Mouse (Mus musculus) cerebellum, adult 2 months (tissue): ENCODE results near the gene Ush1g. TPM values are rescaled to one million over a fixed set of nuclear protein-coding genes. Genes with fewer than 3 reads are reported as not detected.

Source experiments
- DNase-seq, 2 experiments: peaks; one replicate each; pipeline ENCODE4 v3.0.0; 2021
- H3K27ac ChIP-seq: fragments of 200-500 bp; 2 replicates; pipeline ENCODE4 v1.5.1; 2012; ENCODE audit warnings: low read length, control low read depth, inconsistent platforms; ENCODE audit not compliant: insufficient read depth
- H3K27me3 ChIP-seq: fragments of 200-500 bp; 2 replicates; pipeline ENCODE4 v1.6.1; 2012; ENCODE audit warnings: inconsistent platforms, mild to moderate bottlenecking, low read length, moderate library complexity; ENCODE audit not compliant: control insufficient read depth, insufficient read depth
- H3K4me1 ChIP-seq: fragments of 200-500 bp; 2 replicates; pipeline ENCODE4 v1.6.1; 2011; ENCODE audit warnings: low read length; ENCODE audit not compliant: control insufficient read depth, insufficient read depth
- H3K4me3 ChIP-seq: fragments of 200-500 bp; replicated peaks from 2 replicates; pipeline ENCODE3; 2011; ENCODE audit warnings: mild to moderate bottlenecking, low read depth, low read length, control low read depth; ENCODE audit not compliant: insufficient read depth
- CTCF ChIP-seq: fragments of 200-500 bp; IDR thresholded peaks from 2 replicates; pipeline ENCODE4 v1.5.1; 2011; ENCODE audit warnings: low read depth, mild to moderate bottlenecking, control low read depth, low read length, moderate library complexity, borderline replicate concordance; ENCODE audit not compliant: insufficient read depth
- POLR2A ChIP-seq: fragments of 200-500 bp; IDR thresholded peaks from 2 replicates; pipeline ENCODE4 v1.6.1; 2011; ENCODE audit warnings: low read length, control low read depth, borderline replicate concordance; ENCODE audit not compliant: insufficient read depth
- WGBS: fragments of 180-500 bp; shearing (Covaris S2); methylation state at CpG from one replicate; pipeline ENCODE4 v1.1.7; 2018; 5-methylcytosine and 5-hydroxymethylcytosine counted together
- polyA plus RNA-seq: library from polyadenylated mRNA; depleted of rRNA; stranded (reverse); fragments of >200 nt; gene quantifications from 2 replicates; pipeline ENCODE4 v1.2.3, GENCODE M21; 2012

The Ush1g gene
- polyA plus RNA-seq, 1 experiment: 1.4 TPM

DNA sequence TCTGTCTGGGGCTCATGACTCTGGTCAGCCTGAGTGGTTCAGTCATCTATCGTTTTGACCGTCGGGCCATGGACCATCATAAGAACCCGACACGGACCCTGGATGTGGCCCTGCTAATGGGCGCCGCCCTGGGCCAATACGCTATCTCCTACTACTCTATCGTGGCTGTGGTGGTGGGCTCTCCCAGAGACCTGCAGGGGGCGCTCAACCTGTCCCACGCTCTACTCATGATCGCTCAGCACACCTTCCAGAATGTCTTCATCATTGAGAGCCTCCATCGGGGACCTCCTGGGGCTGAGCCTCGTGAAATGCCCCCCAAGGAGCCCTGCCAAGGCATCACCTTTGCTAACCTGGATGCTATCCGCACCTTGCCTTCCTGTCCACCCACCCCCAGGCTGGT, 7.5 kb upstream of the Ush1g start:
- TF ChIP-seq POLR2A: no peak
- no peak for TF ChIP-seq CTCF
- no peak overlapping the region for H3K27ac ChIP-seq
- H3K4me3 ChIP-seq: no peak overlapping the region
- no peak for DNase-seq
- no peaks in the 10 kb centered on the region for H3K4me1 ChIP-seq
- WGBS: 71% methylated on average over 15 of the region's 15 CpGs
- H3K27me3 ChIP-seq: no peaks in the 10 kb centered on the region

DNA sequence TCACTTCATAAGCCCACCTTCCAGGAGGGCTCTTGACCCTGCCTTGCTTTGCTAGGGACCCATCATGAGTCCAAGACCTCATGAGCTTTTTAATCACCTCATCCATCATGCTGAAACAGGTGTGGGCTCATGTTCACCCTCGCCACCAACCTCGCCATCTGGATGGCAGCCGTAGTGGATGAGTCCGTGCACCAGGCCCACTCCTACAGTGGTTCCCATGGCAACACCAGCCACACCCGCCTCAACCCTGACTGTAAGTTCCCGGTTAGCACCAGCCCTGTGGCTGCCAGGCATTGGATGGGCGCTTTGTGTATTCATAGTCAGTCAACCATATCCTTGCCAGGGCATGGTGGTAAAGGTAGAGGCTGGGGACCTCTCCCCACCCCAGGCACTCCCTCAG, 4.9 kb upstream of the Ush1g start:
- Histone ChIP-seq H3K27me3 (no peaks in the 10 kb centered on the region), H3K27ac (no peak overlapping the region), H3K4me1 (peaks cover 3% of the 10 kb centered on the region), H3K4me3 (no peak overlapping the region)
- TF ChIP-seq POLR2A (no peak), CTCF (no peak)
- no peak for DNase-seq
- WGBS: 44% methylated on average over 7 of the region's 7 CpGs

DNA sequence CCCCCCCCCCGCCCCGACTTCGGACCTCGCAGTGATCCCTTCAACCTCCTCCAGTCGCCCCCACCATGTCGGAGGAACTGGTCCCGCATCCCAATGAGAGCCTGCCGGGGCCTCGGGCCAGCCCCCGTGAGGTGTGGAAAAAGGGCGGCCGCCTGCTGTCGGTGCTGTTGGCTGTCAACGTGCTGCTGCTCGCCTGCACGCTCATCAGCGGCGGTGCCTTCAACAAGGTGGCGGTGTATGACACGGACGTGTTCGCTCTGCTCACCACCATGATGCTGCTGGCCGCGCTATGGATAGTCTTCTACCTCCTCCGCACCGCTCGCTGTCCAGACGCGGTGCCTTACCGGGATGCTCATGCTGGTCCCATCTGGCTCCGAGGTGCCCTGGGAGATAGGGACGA, 1.5 kb upstream of the Ush1g start:
- H3K27ac ChIP-seq: no peak overlapping the region
- peaks cover 10% of the 10 kb centered on the region for H3K4me1 ChIP-seq
- no peaks in the 10 kb centered on the region for H3K27me3 ChIP-seq
- no peak overlapping the region for H3K4me3 ChIP-seq
- 12% methylated on average over 32 of the region's 32 CpGs for WGBS
- DNase-seq: no peak
- TF ChIP-seq CTCF (no peak), POLR2A (no peak)

DNA sequence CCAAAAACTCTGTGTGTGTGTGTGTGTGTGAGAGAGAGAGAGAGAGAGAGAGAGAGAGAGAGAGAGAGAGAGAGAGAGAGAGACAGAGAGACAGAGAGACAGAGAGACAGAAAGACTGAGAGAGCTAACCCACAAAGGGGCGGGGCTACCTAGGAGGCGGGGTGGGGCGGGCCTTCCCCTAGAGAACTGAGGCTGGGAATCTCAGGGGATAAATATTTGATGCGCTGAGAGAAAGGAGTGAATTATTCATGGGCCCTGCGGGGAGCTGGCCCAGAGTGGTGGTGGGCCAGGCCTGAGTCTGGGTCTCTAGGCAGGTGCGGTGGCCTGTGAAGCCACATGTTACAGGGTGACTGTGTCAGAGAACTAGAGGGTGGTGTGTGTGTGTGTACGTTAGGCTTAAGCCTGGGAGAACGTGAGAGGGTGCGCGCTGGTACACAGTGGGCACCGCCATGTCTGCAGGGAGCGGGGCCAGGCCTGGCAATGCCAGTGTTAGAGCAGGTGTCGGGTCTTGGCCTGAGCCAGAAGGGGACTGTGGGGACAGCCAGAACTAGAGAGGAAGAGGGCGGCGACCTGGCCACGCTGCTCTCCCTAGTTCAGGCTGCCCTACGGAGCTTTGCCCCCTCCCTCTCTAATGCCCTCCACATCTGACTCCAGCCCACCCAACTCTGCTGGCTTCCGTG, 2.0 kb downstream of the Ush1g start:
- 13% methylated on average over 18 of the region's 18 CpGs for WGBS
- no peak for TF ChIP-seq CTCF
- TF ChIP-seq POLR2A: 0 out of 2 replicates have a peak, but pooled peaks have one; percentile 10
- Histone ChIP-seq H3K4me1 (peaks cover 10% of the 10 kb centered on the region), H3K27me3 (no peaks in the 10 kb centered on the region), H3K27ac (no peak overlapping the region), H3K4me3 (peak overlapping the region; percentile 9)
- DNase-seq: peak; percentile 50 to 59

DNA sequence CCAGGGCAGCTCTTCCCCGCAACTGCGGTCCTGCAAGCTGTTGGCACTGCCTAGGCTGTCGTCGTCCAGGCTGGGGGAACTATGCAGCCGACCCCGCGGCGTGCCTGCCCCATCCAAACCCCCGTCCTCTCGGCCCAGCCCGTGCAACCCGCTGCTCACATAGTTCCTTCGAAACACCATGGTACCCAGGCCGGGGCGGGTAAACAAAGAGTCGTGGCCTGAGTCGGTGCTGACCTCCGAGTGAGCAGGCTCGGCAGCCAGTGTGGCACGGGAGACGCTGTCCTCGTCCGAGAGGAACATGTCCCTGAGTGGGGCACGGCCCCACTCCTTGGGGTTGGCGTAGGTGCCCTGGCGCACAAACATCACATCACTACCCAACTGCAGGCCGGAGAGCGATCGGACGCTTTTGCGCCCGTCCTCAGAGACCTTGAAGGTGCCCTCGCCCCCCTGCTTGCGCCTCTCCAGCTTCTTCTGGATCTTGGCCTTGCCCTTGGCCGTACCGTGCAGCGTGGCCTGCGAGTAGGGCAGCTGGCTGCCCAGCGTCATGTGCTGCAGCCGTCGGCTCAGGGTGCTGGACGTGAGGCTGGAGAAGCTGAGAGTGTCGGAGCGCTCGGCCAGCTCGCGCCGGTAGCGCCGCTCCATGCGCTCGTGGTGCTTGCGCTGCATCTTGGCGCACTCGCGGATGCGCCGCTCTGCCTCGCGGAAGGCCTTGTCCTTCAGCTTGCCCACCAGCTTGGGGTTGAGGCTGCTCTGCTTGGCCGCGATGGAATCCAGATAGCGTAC, 3.4 kb downstream of the Ush1g start:
- no peak for TF ChIP-seq POLR2A
- no peak for TF ChIP-seq CTCF
- Histone ChIP-seq H3K27ac (no peak overlapping the region), H3K4me3 (no peak overlapping the region), H3K4me1 (peaks cover 10% of the 10 kb centered on the region), H3K27me3 (no peaks in the 10 kb centered on the region)
- no peak for DNase-seq
- 46% methylated on average over 63 of the region's 63 CpGs for WGBS

DNA sequence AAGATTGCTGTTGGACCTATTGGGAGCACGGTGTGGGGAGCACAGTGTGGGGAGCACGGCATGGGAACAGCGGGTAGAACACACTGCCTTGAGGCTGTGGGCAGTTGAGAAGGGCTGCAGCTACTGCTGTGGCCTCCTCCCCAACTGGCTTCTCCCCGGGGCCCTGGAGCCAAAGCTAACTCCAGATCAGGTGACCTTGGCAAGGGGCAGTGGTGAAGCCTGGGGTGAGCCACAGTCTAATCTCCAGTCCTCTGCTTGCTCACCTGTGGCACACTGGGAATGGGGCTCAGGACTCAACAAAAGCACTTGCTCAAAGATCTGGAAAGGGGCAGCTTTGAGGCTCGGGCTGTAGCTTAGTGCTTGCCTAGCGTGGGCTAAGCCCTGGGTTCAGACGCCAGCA, 4.6 kb downstream of the Ush1g start:
- WGBS: 69% methylated on average over 7 of the region's 7 CpGs
- Histone ChIP-seq H3K4me3 (no peak overlapping the region), H3K4me1 (peaks cover 7% of the 10 kb centered on the region), H3K27ac (no peak overlapping the region), H3K27me3 (no peaks in the 10 kb centered on the region)
- no peak for DNase-seq
- TF ChIP-seq CTCF: no peak
- TF ChIP-seq POLR2A: no peak

DNA sequence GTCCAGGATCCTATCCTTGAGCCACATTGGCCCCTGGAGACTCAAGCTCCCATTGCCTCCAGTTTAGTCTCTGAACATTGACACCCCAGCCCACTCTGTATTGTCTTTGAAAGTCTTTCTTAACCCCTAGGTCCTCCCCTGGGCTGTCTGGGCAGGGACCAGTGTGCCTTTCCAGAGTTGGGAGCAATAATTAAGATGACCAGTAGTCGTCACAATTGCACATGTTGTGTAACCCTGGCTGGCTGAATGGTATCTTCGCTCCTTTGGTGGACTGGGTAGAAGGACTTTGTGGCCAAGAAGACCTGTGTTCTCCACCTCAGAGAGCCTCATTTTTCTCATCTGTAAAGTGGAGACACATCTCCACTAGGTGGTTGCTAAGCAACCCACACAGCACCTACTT, 7.6 kb downstream of the Ush1g start:
- TF ChIP-seq POLR2A: no peak
- peak; percentile 49; the same call in 1 of the 2 replicates for TF ChIP-seq CTCF
- H3K4me3 ChIP-seq: no peak overlapping the region
- no peak overlapping the region for H3K27ac ChIP-seq
- DNase-seq: no peak
- no peaks in the 10 kb centered on the region for H3K4me1 ChIP-seq
- no peaks in the 10 kb centered on the region for H3K27me3 ChIP-seq
- WGBS: 27% methylated on average over 2 of the region's 2 CpGs

DNA sequence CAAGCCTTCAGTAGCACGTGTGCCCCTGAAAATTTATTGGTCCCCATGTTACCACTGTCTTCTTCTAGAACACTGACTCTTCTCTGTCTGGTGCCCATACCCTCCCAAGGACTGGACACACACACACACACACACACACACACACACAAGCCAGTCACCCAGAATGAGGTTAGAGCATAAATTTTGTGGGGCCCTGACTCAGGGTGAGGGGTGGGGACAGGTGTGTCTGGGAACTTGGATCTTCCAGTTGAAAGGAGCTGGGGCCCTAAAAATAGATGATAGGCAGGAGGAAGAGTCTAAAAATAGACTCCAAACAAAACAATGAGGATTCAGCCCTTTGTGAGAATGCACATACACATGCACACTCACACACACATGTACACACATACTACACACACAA, 13.1 kb downstream of the Ush1g start:
- no peak overlapping the region for H3K27ac ChIP-seq
- 64% methylated on average over 1 of the region's 1 CpGs for WGBS
- DNase-seq: no peak
- H3K4me1 ChIP-seq: no peaks in the 10 kb centered on the region; the same call in 1 of the 2 replicates
- no peaks in the 10 kb centered on the region for H3K27me3 ChIP-seq
- no peak overlapping the region for H3K4me3 ChIP-seq
- TF ChIP-seq CTCF (no peak), POLR2A (no peak)
